Mouse (Mus musculus) hindbrain, embryonic 14.5 days (tissue): ENCODE data around the gene Morn4. TPM values are rescaled to one million over a fixed set of nuclear protein-coding genes. Genes with fewer than 3 reads are reported as not detected.

ENCODE experiments used
- polyA plus RNA-seq: library from polyadenylated mRNA; unstranded; fragments of >200 nt; fragmentation: Nextera tagmentation; extraction: Ambion mirVana; gene quantifications from 2 replicates; pipeline ENCODE4 v1.2.1, GENCODE M21; 2014

Gene Morn4
- polyA plus RNA-seq, 1 experiment from 2014 or later: 117 TPM

Other genes with a start within 250 kb of the Morn4 start
- 5.4 and 5.5 TPM in 2 replicates for gene Frat2, start 238.2 kb downstream of the Morn4 start, polyA plus RNA-seq
- gene Rrp12, start 190.2 kb downstream of the Morn4 start, polyA plus RNA-seq: 13.2 and 16.2 TPM in 2 replicates
- gene Pgam1, start 174.4 kb downstream of the Morn4 start, polyA plus RNA-seq: 498 and 547 TPM in 2 replicates
- 51.9 and 64.0 TPM in 2 replicates for gene Exosc1, start 152.9 kb downstream of the Morn4 start, polyA plus RNA-seq
- gene Zdhhc16, start 152.9 kb downstream of the Morn4 start, polyA plus RNA-seq: 70.6 and 70.8 TPM in 2 replicates
- gene Mms19, start 105.2 kb downstream of the Morn4 start, polyA plus RNA-seq: 29.6 and 31.6 TPM in 2 replicates
- gene Ubtd1, start 104.6 kb downstream of the Morn4 start, polyA plus RNA-seq: 8.6 and 9.2 TPM in 2 replicates
- 0.82 and 1.2 TPM in 2 replicates for gene Ankrd2, start 50.4 kb downstream of the Morn4 start, polyA plus RNA-seq
- gene Hoga1, start 40.7 kb downstream of the Morn4 start, polyA plus RNA-seq: 1.3 and 2.2 TPM in 2 replicates
- gene 4933411K16Rik, start 34.1 kb downstream of the Morn4 start, polyA plus RNA-seq: not detected in 2 replicates
- 39.0 and 40.6 TPM in 2 replicates for gene Pi4k2a, start 4.1 kb upstream of the Morn4 start, polyA plus RNA-seq
- 7.9 and 10.3 TPM in 2 replicates for gene Avpi1, start 42.7 kb upstream of the Morn4 start, polyA plus RNA-seq
- 2.7 and 3.2 TPM in 2 replicates for gene Marveld1, start 61.0 kb upstream of the Morn4 start, polyA plus RNA-seq
- gene Zfyve27, start 77.6 kb upstream of the Morn4 start, polyA plus RNA-seq: 35.1 and 35.7 TPM in 2 replicates
- gene Sfrp5, start 115.9 kb upstream of the Morn4 start, polyA plus RNA-seq: 2.8 and 2.9 TPM in 2 replicates
- 44.1 and 46.8 TPM in 2 replicates for gene Golga7b, start 161.2 kb upstream of the Morn4 start, polyA plus RNA-seq